Comparison of ENCODE assay signal across 14 mouse cellular contexts in genomic region chr8:88411461-88411860, GRCm38 (mm10).
"Had no signal": no experiment of that assay in that cellular context is flagged by ENCODE, and none has a peak within 500 bp of the region (broad histone marks: within the 10 kb centered on the region; RNA-seq: fewer than 3 reads in every experiment).

No protein-coding gene starts in this region.

- H3K4me1 ChIP-seq: liver, embryonic 15.5 days had no signal

- H3K4me2 ChIP-seq: kidney, embryonic 15.5 days; liver, embryonic 11.5 days; liver, embryonic 15.5 days had no signal

- H3K36me3 ChIP-seq: kidney, embryonic 15.5 days; liver, embryonic 15.5 days; midbrain, embryonic 10.5 days had no signal

- H3K27ac ChIP-seq: kidney, embryonic 15.5 days; liver, embryonic 15.5 days; midbrain, embryonic 10.5 days had no signal

- DNase-seq: kidney, adult 2 months; kidney, postnatal 14 days; lung, adult 2 months; lung, postnatal 36 days; right cerebral cortex, postnatal 4 days; spleen, adult 18-20 months; thymus, adult 18-20 months; thymus, postnatal 14 days had no signal

- H3K9ac ChIP-seq: kidney, embryonic 15.5 days; liver, embryonic 15.5 days had no signal

- ATAC-seq: lung, postnatal 0 days; midbrain, embryonic 16.5 days had no signal

- H3K27me3 ChIP-seq: kidney, embryonic 15.5 days; liver, embryonic 15.5 days had no signal

- H3K4me3 ChIP-seq: kidney, embryonic 15.5 days; liver, embryonic 15.5 days; midbrain, embryonic 10.5 days had no signal

- H3K9me3 ChIP-seq: kidney, embryonic 15.5 days; liver, embryonic 15.5 days had no signal
